Mouse (Mus musculus) limb, embryonic 15.5 days (tissue): ENCODE measurements around the gene Pde1c. TPM values are rescaled to one million over a fixed set of nuclear protein-coding genes. Genes with fewer than 3 reads are reported as not detected.

Experiments
- ATAC-seq: fragments of 200-750 bp; cut with Nextera tagmentation; 2 replicates; pipeline ENCODE4 v1.8.0; 2017; ENCODE audit warnings: low read depth, moderate TSS enrichment; ENCODE audit not compliant: insufficient number of reproducible peaks, low FRiP score, low TSS enrichment
- H3K27ac ChIP-seq: fragments of 300-500 bp; sonication (generic); 2 replicates; pipeline ENCODE4 v1.5.1; 2015; ENCODE audit warnings: moderate library complexity, mild to moderate bottlenecking, inconsistent platforms
- H3K27me3 ChIP-seq: fragments of 300-500 bp; sonication (generic); 2 replicates; pipeline ENCODE4 v1.6.1; 2015; ENCODE audit warnings: inconsistent platforms
- H3K36me3 ChIP-seq: fragments of 300-500 bp; sonication (generic); 2 replicates; pipeline ENCODE4 v1.6.1; 2015; ENCODE audit warnings: inconsistent platforms
- H3K4me1 ChIP-seq: fragments of 300-500 bp; sonication (generic); 2 replicates; pipeline ENCODE4 v1.6.1; 2015; ENCODE audit warnings: inconsistent platforms
- H3K4me2 ChIP-seq: fragments of 300-500 bp; sonication (generic); 2 replicates; pipeline ENCODE4 v1.6.1; 2015; ENCODE audit warnings: mild to moderate bottlenecking, inconsistent platforms
- H3K4me3 ChIP-seq: fragments of 300-500 bp; sonication (generic); 2 replicates; pipeline ENCODE4 v1.5.1; 2015; ENCODE audit warnings: mild to moderate bottlenecking, inconsistent platforms
- H3K9ac ChIP-seq: fragments of 300-500 bp; sonication (generic); 2 replicates; pipeline ENCODE4 v1.6.1; 2015; ENCODE audit warnings: inconsistent platforms
- H3K9me3 ChIP-seq: fragments of 300-500 bp; sonication (generic); 2 replicates; pipeline ENCODE4 v1.6.1; 2016; ENCODE audit warnings: inconsistent platforms
- WGBS: fragments of 180-500 bp; shearing (Covaris S2); methylation state at CpG from one replicate; pipeline ENCODE4 v1.1.7; 2015; 5-methylcytosine and 5-hydroxymethylcytosine counted together
- polyA plus RNA-seq: library from polyadenylated mRNA; unstranded; fragments of >200 nt; fragmentation: Nextera tagmentation; extraction: Ambion mirVana; gene quantifications from 2 replicates; pipeline ENCODE4 v1.2.1, GENCODE M21; 2015

Pde1c gene
- polyA plus RNA-seq, 1 experiment from 2014 or later: 1.6 TPM

DNA sequence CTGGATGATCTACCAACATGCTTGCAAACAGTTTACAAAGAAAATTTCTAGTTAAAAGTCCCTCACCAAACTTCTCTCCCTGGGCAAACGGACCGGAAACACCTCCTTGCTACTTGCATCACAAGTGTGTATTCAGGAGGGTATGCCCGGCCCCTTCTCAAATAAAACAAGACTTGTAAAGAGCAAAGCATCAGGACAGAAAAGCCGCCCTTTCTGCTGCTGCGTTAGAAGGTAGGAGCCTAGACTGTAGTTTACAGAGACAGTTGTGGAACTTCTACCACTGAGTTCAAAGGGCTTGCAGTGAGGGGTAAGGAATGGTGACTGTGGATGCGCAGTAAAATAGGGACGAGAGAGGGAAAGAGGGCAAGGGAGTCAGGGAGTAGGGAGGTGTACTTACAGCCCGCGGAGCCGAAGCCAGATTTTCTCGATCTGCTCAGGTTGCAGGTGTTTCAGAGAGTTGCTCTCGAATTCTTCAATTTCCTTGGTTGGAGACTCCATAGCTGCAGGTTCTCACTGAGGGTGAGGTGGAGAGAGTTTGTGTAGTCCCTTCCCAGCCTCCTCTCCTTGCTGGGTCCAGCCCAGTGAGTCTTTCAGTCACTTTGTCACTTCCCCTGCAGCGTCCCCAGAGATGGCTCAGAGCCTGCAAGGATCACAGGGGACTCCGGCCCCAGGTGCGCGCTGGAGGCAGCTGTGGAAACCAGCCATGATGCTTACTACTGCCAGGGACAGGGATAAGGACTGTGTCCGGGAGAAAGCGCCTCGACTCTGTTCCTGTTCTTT is 207.4 kb downstream of the Pde1c start:
- Histone ChIP-seq H3K4me1 (peaks cover 12% of the 10 kb centered on the region), H3K36me3 (no peaks in the 10 kb centered on the region), H3K9me3 (no peaks in the 10 kb centered on the region), H3K27ac (no peak overlapping the region), H3K4me2 (peak overlapping the region; percentile 64), H3K27me3 (peaks cover 28% of the 10 kb centered on the region), H3K4me3 (peak overlapping the region; percentile 34), H3K9ac (0 out of 2 replicates have a peak overlapping the region, but pooled peaks have one; percentile 14)
- 2% methylated on average over 19 of the region's 19 CpGs for WGBS
- ATAC-seq: 0 out of 2 replicates have a peak, but pooled peaks have one; percentile 19

DNA sequence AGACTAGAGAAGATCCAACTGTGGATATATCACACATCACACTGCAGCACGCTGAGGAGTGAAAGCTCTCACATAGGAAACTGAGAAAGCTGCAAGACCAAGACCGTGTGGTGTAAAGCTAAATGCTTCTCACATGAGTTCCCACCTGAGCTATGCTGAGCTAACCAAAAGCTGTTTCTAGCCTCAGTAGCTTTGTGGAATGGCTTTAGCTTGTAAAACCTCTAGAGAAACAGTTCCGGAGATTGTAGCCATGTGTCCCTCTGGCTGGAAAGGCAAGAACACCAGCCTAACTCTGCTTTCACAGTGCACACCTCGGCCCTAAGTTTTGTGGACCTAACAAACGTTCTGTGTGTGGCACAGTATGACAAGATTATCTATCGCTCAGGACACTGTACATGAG is 208.8 kb downstream of the Pde1c start:
- H3K4me2 ChIP-seq: no peak overlapping the region
- H3K9me3 ChIP-seq: no peaks in the 10 kb centered on the region
- ATAC-seq: no peak

DNA sequence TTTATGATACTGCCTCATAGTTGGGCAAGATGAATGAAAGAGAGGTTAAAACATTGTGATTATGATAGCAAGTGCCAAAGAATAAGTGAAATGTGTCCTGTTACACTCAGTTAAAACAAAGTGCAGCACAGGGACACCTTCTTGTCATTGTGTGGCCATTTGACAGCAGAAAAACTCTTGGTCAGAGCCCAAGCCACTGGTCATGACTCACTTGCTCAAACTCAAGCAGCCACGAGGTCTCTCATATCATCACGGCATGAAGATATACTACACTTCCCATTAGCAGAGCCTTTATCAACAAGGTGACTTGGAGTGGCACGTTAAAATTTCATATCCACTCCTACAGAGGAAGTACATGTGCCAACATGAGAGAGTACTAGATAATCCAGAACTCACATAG is 209.8 kb downstream of the Pde1c start:
- no peaks in the 10 kb centered on the region for H3K9me3 ChIP-seq
- WGBS: 67% methylated on average over 3 of the region's 3 CpGs
- H3K36me3 ChIP-seq: no peaks in the 10 kb centered on the region
- peaks cover 12% of the 10 kb centered on the region for H3K4me1 ChIP-seq
- no peak for ATAC-seq
- no peak overlapping the region for H3K9ac ChIP-seq
- H3K27ac ChIP-seq: no peak overlapping the region
- peaks cover 28% of the 10 kb centered on the region for H3K27me3 ChIP-seq
- no peak overlapping the region for H3K4me2 ChIP-seq
- H3K4me3 ChIP-seq: no peak overlapping the region

More for the DNA sequence above, 208.8 kb downstream of the Pde1c start:
- peaks cover 12% of the 10 kb centered on the region for H3K4me1 ChIP-seq
- no peaks in the 10 kb centered on the region for H3K36me3 ChIP-seq
- no peak overlapping the region for H3K27ac ChIP-seq
- 0 out of 2 replicates have a peak overlapping the region, but pooled peaks have one; percentile 1 for H3K4me3 ChIP-seq
- peaks cover 28% of the 10 kb centered on the region for H3K27me3 ChIP-seq
- WGBS: 43% methylated on average over 6 of the region's 6 CpGs
- no peak overlapping the region for H3K9ac ChIP-seq

DNA sequence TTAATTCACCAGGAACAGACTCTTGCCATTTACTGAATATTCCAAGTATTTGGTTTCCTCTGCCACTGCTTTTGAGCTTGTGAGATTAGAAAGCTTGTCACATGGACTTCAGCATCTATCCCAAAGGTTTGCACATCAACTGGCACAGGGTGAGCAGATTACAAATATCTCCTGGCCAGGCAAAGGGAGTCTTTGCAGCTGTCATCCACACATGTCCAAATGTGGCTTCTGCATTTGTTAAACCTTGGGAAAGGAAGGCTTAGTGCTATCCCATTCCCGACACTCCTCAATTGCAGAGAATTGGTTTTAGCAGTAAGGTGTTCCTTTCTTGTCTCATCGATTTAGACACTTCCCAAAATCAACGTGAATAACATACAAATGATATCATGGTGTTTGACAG is 221.7 kb downstream of the Pde1c start:
- no peaks in the 10 kb centered on the region for H3K27me3 ChIP-seq
- H3K9ac ChIP-seq: no peak overlapping the region
- H3K4me3 ChIP-seq: no peak overlapping the region
- no peak for ATAC-seq
- H3K9me3 ChIP-seq: no peaks in the 10 kb centered on the region
- H3K36me3 ChIP-seq: no peaks in the 10 kb centered on the region
- 77% methylated on average over 3 of the region's 3 CpGs for WGBS
- H3K4me1 ChIP-seq: no peaks in the 10 kb centered on the region
- H3K4me2 ChIP-seq: no peak overlapping the region
- no peak overlapping the region for H3K27ac ChIP-seq

DNA sequence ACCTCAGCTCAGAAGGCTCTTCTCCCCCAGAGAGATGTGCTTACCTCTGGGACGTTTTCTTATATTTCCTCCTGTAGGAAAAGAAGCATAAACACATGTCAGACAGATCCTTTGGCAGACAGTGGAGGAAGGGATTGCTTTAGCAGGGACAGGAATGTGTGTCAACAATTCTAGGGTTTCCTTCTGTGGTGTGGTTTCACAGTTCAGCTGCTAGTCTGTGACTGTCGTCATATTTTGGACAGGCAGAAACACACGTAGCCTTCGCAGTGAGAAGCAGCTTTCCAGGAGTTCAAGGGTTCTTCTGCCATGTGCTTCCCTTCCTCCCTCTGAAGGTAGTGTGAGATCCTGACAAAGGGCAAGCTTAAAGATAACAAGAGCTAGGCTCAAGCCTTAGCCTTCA is 223.8 kb downstream of the Pde1c start:
- H3K4me3 ChIP-seq: no peak overlapping the region
- ATAC-seq: 0 out of 2 replicates have a peak, but pooled peaks have one; percentile 52
- no peak overlapping the region for H3K4me2 ChIP-seq
- no peak overlapping the region for H3K27ac ChIP-seq
- H3K9me3 ChIP-seq: no peaks in the 10 kb centered on the region
- no peaks in the 10 kb centered on the region for H3K36me3 ChIP-seq
- H3K9ac ChIP-seq: no peak overlapping the region
- no peaks in the 10 kb centered on the region for H3K4me1 ChIP-seq
- 48% methylated on average over 4 of the region's 4 CpGs for WGBS
- no peaks in the 10 kb centered on the region for H3K27me3 ChIP-seq

DNA sequence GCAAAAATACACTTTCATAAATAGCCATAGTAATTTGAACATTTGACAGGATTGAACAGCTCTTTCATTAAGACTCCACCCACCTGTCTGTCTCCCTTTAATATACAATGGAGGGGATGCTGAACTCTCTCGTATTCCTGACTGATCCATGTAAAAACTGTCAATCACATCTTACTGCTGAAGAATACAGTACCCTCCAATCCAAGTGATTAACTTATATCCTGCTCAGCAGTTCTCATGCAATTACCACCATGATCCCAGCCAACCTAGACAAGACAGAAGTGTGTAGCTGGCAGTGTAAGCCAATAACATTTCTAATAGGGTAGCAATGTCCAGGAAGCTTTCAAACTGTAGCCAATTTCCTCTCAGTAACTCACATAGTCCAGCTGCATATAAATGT is 226.9 kb downstream of the Pde1c start:
- H3K4me3 ChIP-seq: no peak overlapping the region
- H3K27me3 ChIP-seq: no peaks in the 10 kb centered on the region
- no peaks in the 10 kb centered on the region for H3K36me3 ChIP-seq
- ATAC-seq: no peak
- H3K4me2 ChIP-seq: no peak overlapping the region
- WGBS: 66% methylated on average over 1 of the region's 1 CpGs
- H3K9me3 ChIP-seq: no peaks in the 10 kb centered on the region
- H3K9ac ChIP-seq: no peak overlapping the region
- H3K4me1 ChIP-seq: no peaks in the 10 kb centered on the region
- H3K27ac ChIP-seq: no peak overlapping the region

DNA sequence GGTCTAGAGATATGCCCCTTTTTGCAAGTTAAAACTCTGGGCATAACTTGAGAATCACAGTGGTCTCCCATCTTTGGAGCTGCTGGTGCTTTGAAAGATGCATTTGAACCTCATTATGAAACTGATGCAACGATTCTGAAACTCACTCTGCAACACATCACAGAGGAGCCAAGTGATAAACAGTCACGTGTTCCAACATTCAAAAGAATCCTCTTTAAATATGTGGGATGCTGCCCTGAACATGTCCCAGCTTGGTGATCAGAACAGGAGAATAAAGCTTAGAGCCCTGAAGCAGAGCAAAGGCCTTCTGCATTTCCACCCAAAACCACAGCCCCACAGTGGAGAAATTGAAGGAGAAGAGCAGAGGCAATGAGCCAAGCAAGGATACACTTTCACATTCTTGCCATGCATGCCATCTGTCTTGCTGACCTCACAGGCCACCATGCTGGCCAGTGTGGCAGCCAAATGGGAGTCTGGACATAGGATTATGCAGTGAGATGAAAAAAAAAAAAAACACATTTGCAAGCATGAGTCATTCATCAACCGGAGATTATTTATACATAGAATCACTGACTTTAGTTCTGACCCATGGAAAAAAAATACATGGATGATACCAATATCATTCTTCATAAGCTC is 233.0 kb downstream of the Pde1c start:
- 75% methylated on average over 3 of the region's 3 CpGs for WGBS
- no peak for ATAC-seq
- H3K9me3 ChIP-seq: no peaks in the 10 kb centered on the region

DNA sequence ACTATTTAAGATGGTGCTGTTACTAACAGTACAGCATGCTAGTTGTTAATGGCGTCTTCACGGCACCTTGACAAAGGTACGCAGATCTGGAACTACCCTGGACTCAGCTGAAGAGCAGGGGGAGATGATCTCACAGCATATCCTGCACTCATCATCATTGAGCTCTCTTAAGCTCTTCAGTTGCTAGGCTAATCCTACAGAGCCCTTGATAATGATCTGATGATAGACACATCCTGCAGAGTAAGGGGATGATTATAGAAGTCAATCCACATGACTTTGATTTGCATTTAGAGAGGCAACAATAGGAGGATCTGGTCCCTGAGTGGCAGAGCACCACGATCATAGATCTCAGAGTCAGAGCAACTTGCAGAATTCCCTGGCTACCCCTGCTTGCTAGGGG is 236.8 kb downstream of the Pde1c start:
- ATAC-seq: no peak
- Histone ChIP-seq H3K36me3 (no peaks in the 10 kb centered on the region), H3K4me3 (no peak overlapping the region), H3K27ac (no peak overlapping the region), H3K4me2 (no peak overlapping the region), H3K4me1 (no peaks in the 10 kb centered on the region), H3K9me3 (no peaks in the 10 kb centered on the region), H3K27me3 (no peaks in the 10 kb centered on the region), H3K9ac (no peak overlapping the region)
- WGBS: 74% methylated on average over 4 of the region's 4 CpGs

More for the DNA sequence above, 233.0 kb downstream of the Pde1c start:
- Histone ChIP-seq H3K9ac (no peak overlapping the region), H3K27ac (no peak overlapping the region), H3K4me3 (no peak overlapping the region), H3K4me2 (no peak overlapping the region), H3K36me3 (no peaks in the 10 kb centered on the region), H3K4me1 (no peaks in the 10 kb centered on the region), H3K27me3 (no peaks in the 10 kb centered on the region)

DNA sequence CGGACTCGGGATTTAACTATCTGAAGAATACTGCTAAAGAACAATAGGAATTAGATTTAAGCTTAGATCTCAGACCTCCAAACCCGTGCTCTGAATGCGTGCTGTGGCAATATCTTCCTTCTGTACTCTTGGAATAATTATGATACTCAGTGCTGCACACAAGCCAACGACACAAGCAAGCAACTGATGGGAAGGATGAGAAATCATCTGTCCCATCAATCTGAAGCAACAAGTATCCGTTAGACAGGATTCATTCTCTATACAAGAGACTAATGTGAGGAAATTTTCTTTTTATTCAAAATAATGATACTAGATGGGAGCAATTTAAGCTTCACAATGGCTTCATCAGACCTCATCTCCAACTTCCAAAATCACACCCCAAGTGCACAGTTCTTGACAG is 237.5 kb downstream of the Pde1c start:
- H3K36me3 ChIP-seq: no peaks in the 10 kb centered on the region
- no peaks in the 10 kb centered on the region for H3K9me3 ChIP-seq
- no peak overlapping the region for H3K4me2 ChIP-seq
- H3K27me3 ChIP-seq: no peaks in the 10 kb centered on the region
- no peak overlapping the region for H3K27ac ChIP-seq
- H3K4me3 ChIP-seq: no peak overlapping the region
- WGBS: 89% methylated on average over 6 of the region's 6 CpGs
- H3K4me1 ChIP-seq: no peaks in the 10 kb centered on the region
- ATAC-seq: no peak
- no peak overlapping the region for H3K9ac ChIP-seq

DNA sequence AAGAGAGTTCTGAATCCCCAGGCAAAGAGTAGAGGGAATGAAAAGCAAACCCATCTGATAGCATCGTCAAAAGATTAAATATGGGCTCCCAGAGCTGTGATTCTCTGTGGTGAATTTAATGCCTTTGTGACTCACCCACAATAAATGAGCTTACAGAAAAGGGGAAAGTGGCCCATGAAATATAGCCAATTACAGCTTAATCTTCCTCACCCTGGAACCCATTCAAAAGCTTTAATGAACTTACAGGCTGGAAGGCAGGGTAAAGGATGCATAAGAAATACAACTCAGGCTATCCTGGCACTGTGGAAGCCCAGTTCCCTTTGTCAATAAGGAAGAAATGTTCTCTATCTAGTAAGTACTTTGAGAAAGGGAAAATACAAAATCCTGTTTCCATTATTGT is 240.8 kb downstream of the Pde1c start:
- H3K27me3 ChIP-seq: no peaks in the 10 kb centered on the region
- no peaks in the 10 kb centered on the region for H3K4me1 ChIP-seq
- no peak overlapping the region for H3K27ac ChIP-seq
- H3K9me3 ChIP-seq: no peaks in the 10 kb centered on the region
- no peak overlapping the region for H3K4me2 ChIP-seq
- 48% methylated on average over 1 of the region's 1 CpGs for WGBS
- no peak overlapping the region for H3K9ac ChIP-seq
- H3K4me3 ChIP-seq: no peak overlapping the region
- ATAC-seq: no peak
- no peaks in the 10 kb centered on the region for H3K36me3 ChIP-seq

DNA sequence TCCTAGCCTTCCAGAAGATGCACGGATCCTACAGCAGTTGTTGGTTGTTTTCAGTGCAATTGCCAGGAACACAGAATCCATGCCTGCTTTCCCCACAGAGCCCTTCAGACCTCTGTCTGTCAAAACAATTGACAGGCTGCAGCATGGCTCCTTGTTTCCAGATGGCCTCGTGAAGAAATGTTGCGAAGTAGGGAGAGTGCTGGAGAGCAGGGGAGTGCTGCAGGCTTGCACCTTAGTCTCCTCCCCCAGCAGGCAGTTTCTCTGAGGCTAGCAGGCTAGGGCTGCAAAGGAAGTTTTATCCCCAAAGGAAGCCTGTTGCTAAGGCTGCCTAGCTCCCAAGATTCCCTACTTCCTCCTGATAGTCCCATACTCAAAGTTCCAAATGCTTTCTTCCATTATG is 246.1 kb downstream of the Pde1c start:
- Histone ChIP-seq H3K4me2 (no peak overlapping the region), H3K4me3 (no peak overlapping the region), H3K27me3 (no peaks in the 10 kb centered on the region), H3K9me3 (no peaks in the 10 kb centered on the region), H3K27ac (no peak overlapping the region), H3K4me1 (0 out of 2 replicates have a peak, but pooled peaks cover 4% of the 10 kb centered on the region), H3K36me3 (no peaks in the 10 kb centered on the region), H3K9ac (no peak overlapping the region)
- WGBS: 9% methylated on average over 3 of the region's 3 CpGs
- ATAC-seq: no peak

DNA sequence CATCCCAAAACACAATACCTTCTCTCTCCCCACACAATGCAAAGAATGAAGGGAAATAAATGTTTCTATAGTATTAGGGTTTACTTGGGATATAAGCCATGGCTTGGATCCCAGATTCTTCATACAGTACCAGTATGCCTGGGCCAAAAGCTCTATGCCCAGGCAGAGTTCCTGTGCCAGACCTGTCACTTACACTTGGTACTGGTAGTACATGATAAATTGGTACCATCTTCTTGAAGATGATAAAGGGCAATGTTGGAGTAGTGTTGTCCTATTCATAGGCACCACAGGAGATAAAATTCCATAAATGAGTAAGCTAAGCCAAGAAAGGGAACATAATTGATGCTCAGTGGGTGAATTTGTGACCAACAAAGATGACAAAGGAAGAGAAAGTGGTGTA is 258.6 kb downstream of the Pde1c start:
- H3K27me3 ChIP-seq: no peaks in the 10 kb centered on the region
- no peaks in the 10 kb centered on the region for H3K9me3 ChIP-seq
- no peaks in the 10 kb centered on the region for H3K4me1 ChIP-seq
- no peak for ATAC-seq
- no peak overlapping the region for H3K9ac ChIP-seq
- no peak overlapping the region for H3K27ac ChIP-seq
- no peak overlapping the region for H3K4me2 ChIP-seq
- no peaks in the 10 kb centered on the region for H3K36me3 ChIP-seq
- H3K4me3 ChIP-seq: no peak overlapping the region
